Mouse (Mus musculus): ENCODE measurements around the gene Btbd17. TPM values are rescaled to one million over a fixed set of nuclear protein-coding genes. Genes with fewer than 3 reads are reported as not detected.

Btbd17 gene
- total RNA-seq, 2 experiments from 2014 or later: 31.5 to 34.9 TPM

- no peak for DNase-seq (ENCODE audit: low spot score in 2 of 2)
Measured at GRCm38 (mm10) chr11:114771896-114772295, 23.8 kb downstream of the Btbd17 start.

- DNase-seq (ENCODE audit: low spot score in 2 of 2): no peak
Measured at GRCm38 (mm10) chr11:114769911-114770310, 25.8 kb downstream of the Btbd17 start.

- DNase-seq (ENCODE audit: low spot score in 2 of 2): no peak
Measured at GRCm38 (mm10) chr11:114764820-114765818, 30.6 kb downstream of the Btbd17 start, which contains the start of gene Kif19a. Gene Kif19a (plus strand): TSS chr11:114765388.

GRCm38 (mm10) chr11:114747564-114748138 lies 48.1 kb downstream of the Btbd17 start:
- no peak for DNase-seq (ENCODE audit: low spot score in 2 of 2)

- peak; percentile 92 to 94 for DNase-seq (ENCODE audit: low spot score in 2 of 2)
Measured at GRCm38 (mm10) chr11:114745134-114745533, 50.6 kb downstream of the Btbd17 start.

- DNase-seq (ENCODE audit: low spot score in 2 of 2): no peak
Measured at GRCm38 (mm10) chr11:114741451-114741850, 54.3 kb downstream of the Btbd17 start.

Other genes with a start within 250 kb of the Btbd17 start
- gene Rpl38, start 127.4 kb downstream of the Btbd17 start, total RNA-seq (2021): 100 to 1,000 TPM; 800 to 850 TPM
- 10 to 100 TPM; 26.0 to 30.1 TPM for gene Ttyh2, start 120.5 kb downstream of the Btbd17 start, total RNA-seq (2021)
- gene Dnaic2, start 68.5 kb downstream of the Btbd17 start, total RNA-seq (2021): 1 to 10 TPM; 1.6 to 3.5 TPM
- 10 to 100 TPM; 15.4 to 18.9 TPM for gene Kif19a, start 30.6 kb downstream of the Btbd17 start, total RNA-seq (2021)
- gene Gpr142, start 3.0 kb upstream of the Btbd17 start, total RNA-seq (2021): not detected
- 1 to 10 TPM; 4.7 to 6.0 TPM for gene Gprc5c, start 55.2 kb upstream of the Btbd17 start, total RNA-seq (2021)
- 1 to 10 TPM in 1 of 2 experiments, under 1 TPM in 1; 0.19 to 1.1 TPM for gene Cd300a, start 94.1 kb upstream of the Btbd17 start, total RNA-seq (2021)
- gene Cd300lb, start 138.4 kb upstream of the Btbd17 start, total RNA-seq (2021): under 1 TPM in 1 of 2 experiments, not detected in 1; 0.12 TPM
- not detected for gene Cd300c, start 173.2 kb upstream of the Btbd17 start, total RNA-seq (2021)
- gene Cd300ld, start 194.0 kb upstream of the Btbd17 start, total RNA-seq (2021): under 1 TPM in 1 of 2 experiments, not detected in 1; 0.12 TPM
- gene Cd300c2, start 205.9 kb upstream of the Btbd17 start, total RNA-seq (2021): 1 to 10 TPM; 4.4 to 5.2 TPM
- not detected for gene Cd300ld2, start 220.2 kb upstream of the Btbd17 start, total RNA-seq (2021)
- not detected for gene Cd300ld4, start 231.1 kb upstream of the Btbd17 start, total RNA-seq (2021)
- gene Cd300ld5, start 241.8 kb upstream of the Btbd17 start, total RNA-seq (2021): 1 to 10 TPM; 2.3 to 2.8 TPM

Measured in layer of hippocampus, postnatal 14 days (tissue).